ENCODE assay signal across 13 mouse cellular contexts in genomic region chr6:52232984-52233545, GRCm38 (mm10). TPM values are rescaled to one million over a fixed set of nuclear protein-coding genes. Genes with fewer than 3 reads are reported as not detected.
DNase-seq lines count a peak whose midpoint lies in the region; TF ChIP-seq lines count a peak whose summit lies in the region.
"Had no signal": no experiment of that assay in that cellular context is flagged by ENCODE, and none has a peak within 500 bp of the region (broad histone marks: within the 10 kb centered on the region; RNA-seq: fewer than 3 reads in every experiment).

No protein-coding gene starts in this region.

- no peaks in the 10 kb centered on the region for H3K36me3 ChIP-seq in myocyte (ENCODE audit: control insufficient read depth, insufficient read depth)

- H3ac ChIP-seq in myocyte (ENCODE audit: control insufficient read depth, insufficient read length) = peak overlapping the region; percentile 73

- peaks cover 89% of the 10 kb centered on the region for H3K79me2 ChIP-seq in myocyte (ENCODE audit: control insufficient read depth, insufficient read depth)

- peak; percentile 40 for DNase-seq in gastrocnemius, postnatal 10 days
- DNase-seq in gastrocnemius, postnatal 25 days = no peak
- peak; percentile 64 for DNase-seq in kidney, postnatal 10 days
- no peak for DNase-seq in kidney, adult 8-10 months
- DNase-seq in ZHBTc4 (ENCODE audit: low read depth, low spot score) = peak; percentile 75
- DNase-seq in right cerebral cortex, postnatal 25 days = no peak
- DNase-seq in adrenal gland, postnatal 25 days = no peak
- DNase-seq: left cerebral cortex, postnatal 4 days had no signal

- peak overlapping the region; percentile 89 for H3K4me3 ChIP-seq in myocyte

- peak overlapping the region; percentile 99 for H3K4me2 ChIP-seq in myocyte (ENCODE audit: low read depth)
- H3K4me2 ChIP-seq: hindbrain, embryonic 14.5 days had no signal

- no peaks in the 10 kb centered on the region for H3K27me3 ChIP-seq in myocyte (ENCODE audit: control insufficient read depth, insufficient read depth, insufficient read length)

- no peak for TF ChIP-seq POLR2A in myocyte (IDR thresholded peaks at IDR 0.05; ENCODE audit: insufficient read length, low read depth)

TF ChIP-seq in myocyte, 11 proteins besides CTCF, POLR2A, EP300 and RAD21:
- TF ChIP-seq USF1 (IDR thresholded peaks at IDR 0.05; ENCODE audit: low read depth) (no peak), REST (IDR thresholded peaks at IDR 0.05; ENCODE audit: insufficient read depth, insufficient read length) (no peak), SRF (IDR thresholded peaks at IDR 0.05; ENCODE audit: control insufficient read depth, insufficient read length, low read depth) (no peak), MYOD1 (IDR thresholded peaks at IDR 0.05; ENCODE audit: control insufficient read depth in 1 of 3, insufficient read length in 2 of 3, low read depth in 2 of 3) (no peak), TCF12 (IDR thresholded peaks at IDR 0.05; ENCODE audit: insufficient read depth, poor library complexity, severe bottlenecking) (no peak), MAX (IDR thresholded peaks at IDR 0.05; ENCODE audit: low read depth) (no peak), TCF3 (IDR thresholded peaks at IDR 0.05; ENCODE audit: insufficient read length, low read depth) (no peak), MYOG (IDR thresholded peaks at IDR 0.05; ENCODE audit: control insufficient read depth in 1 of 3, insufficient read depth in 1 of 3, insufficient read length in 2 of 3, low read depth in 2 of 3) (no peak), POLR2AphosphoS2 (IDR thresholded peaks at IDR 0.05; ENCODE audit: insufficient read length, low read depth) (no peak), CEBPB (IDR thresholded peaks at IDR 0.05; ENCODE audit: insufficient read depth, poor library complexity, severe bottlenecking) (no peak), E2F4 (IDR thresholded peaks at IDR 0.05; ENCODE audit: insufficient read depth) (no peak)

RNA-seq across cellular contexts. Expression of gene Hoxa9, which starts 2.2 kb away (rescaled TPM):
- 10 to 100 TPM in 1 of 2 experiments, 1 to 10 TPM in 1; 7.8 to 11.2 TPM for total RNA-seq in gastrocnemius, postnatal 10 days (2021)
- 10 to 100 TPM in 1 of 2 experiments, 1 to 10 TPM in 1; 5.7 to 13.5 TPM for total RNA-seq in gastrocnemius, postnatal 25 days (2021)
- polyA plus RNA-seq in myocyte (2012; fragmentation: generic; extraction: Trizol) = 17.7 TPM
- total RNA-seq in adrenal gland, postnatal 25 days (2021) = 0.61 and 1.5 TPM in 2 replicates
- total RNA-seq: left cerebral cortex, postnatal 4 days had no signal
- polyA plus RNA-seq: midbrain, embryonic 16.5 days had no signal

RNA-seq across cellular contexts. Expression of gene Hoxa10, which starts 7.6 kb away (rescaled TPM):
- 10 to 100 TPM; 30.2 to 30.8 TPM for total RNA-seq in gastrocnemius, postnatal 10 days (2021)
- total RNA-seq in gastrocnemius, postnatal 25 days (2021) = 10 to 100 TPM; 14.8 to 18.4 TPM
- polyA plus RNA-seq in myocyte (2012; fragmentation: generic; extraction: Trizol) = 15.8 TPM
- total RNA-seq in adrenal gland, postnatal 25 days (2021) = 0.62 TPM in 1 of 2 replicates, not detected in the other
- total RNA-seq: left cerebral cortex, postnatal 4 days had no signal
- polyA plus RNA-seq: lung, postnatal 0 days; midbrain, embryonic 16.5 days had no signal

RNA-seq across cellular contexts. Expression of gene Hoxa7, which starts 11.4 kb away (rescaled TPM):
- 1 to 10 TPM; 9.4 to 9.7 TPM for total RNA-seq in gastrocnemius, postnatal 10 days (2021)
- 1 to 10 TPM; 4.7 to 5.5 TPM for total RNA-seq in gastrocnemius, postnatal 25 days (2021)
- 11.9 TPM for polyA plus RNA-seq in myocyte (2012; fragmentation: generic; extraction: Trizol)
- 12.9 and 18.3 TPM in 2 replicates for total RNA-seq in adrenal gland, postnatal 25 days (2021)
- total RNA-seq: left cerebral cortex, postnatal 4 days had no signal
- polyA plus RNA-seq: midbrain, embryonic 16.5 days had no signal

RNA-seq across cellular contexts. Expression of gene Hoxa11, which starts 12.5 kb away (rescaled TPM):
- 1 to 10 TPM; 4.4 to 5.6 TPM for total RNA-seq in gastrocnemius, postnatal 10 days (2021)
- 1 to 10 TPM; 1.4 to 1.8 TPM for total RNA-seq in gastrocnemius, postnatal 25 days (2021)
- 10.9 TPM for polyA plus RNA-seq in myocyte (2012; fragmentation: generic; extraction: Trizol)
- total RNA-seq in adrenal gland, postnatal 25 days (2021) = not detected in 2 replicates
- total RNA-seq: common myeloid progenitor, adult 5-6 weeks; left cerebral cortex, postnatal 4 days had no signal
- polyA plus RNA-seq: hindbrain, embryonic 14.5 days; lung, postnatal 0 days; midbrain, embryonic 16.5 days had no signal

RNA-seq across cellular contexts. Expression of gene Gm28308, which starts 19.9 kb away (rescaled TPM):
- not detected for total RNA-seq in gastrocnemius, postnatal 10 days (2021)
- total RNA-seq in gastrocnemius, postnatal 25 days (2021) = under 1 TPM in 1 of 2 experiments, not detected in 1; 0.46 TPM
- polyA plus RNA-seq in myocyte (2012; fragmentation: generic; extraction: Trizol) = 0.52 TPM
- 0.88 and 4.9 TPM in 2 replicates for total RNA-seq in adrenal gland, postnatal 25 days (2021)
- total RNA-seq: common myeloid progenitor, adult 5-6 weeks; left cerebral cortex, postnatal 4 days had no signal
- polyA plus RNA-seq: hindbrain, embryonic 14.5 days; lung, postnatal 0 days; midbrain, embryonic 16.5 days had no signal

Comparison
In these comparisons a context has a peak if more than half of its experiments do, and no peak if none do; other contexts are left out.
1. DNase-seq: peak in gastrocnemius, postnatal 10 days (single experiment), kidney, postnatal 10 days (single experiment) and ZHBTc4 (single experiment); none in gastrocnemius, postnatal 25 days (single experiment), kidney, adult 8-10 months (0 of 2), right cerebral cortex, postnatal 25 days (single experiment) and adrenal gland, postnatal 25 days (single experiment).